Mouse (Mus musculus) common myeloid progenitor, adult 5-6 weeks (primary cell): ENCODE measurements at regions not wholly inside any gene's neighbourhood (a gene's known extent, or its start where the extent isn't known, plus 50 kb on each side); places are given as distances from the start of the nearest gene placed in this dataset.

Source experiments
- ATAC-seq: replicated peaks from 2 replicates; pipeline ENCODE4 v1.8.0; 2016; ENCODE audit warnings: low read depth, mild to moderate bottlenecking, moderate TSS enrichment, inconsistent platforms; ENCODE audit not compliant: poor library complexity, severe bottlenecking

- no peak for ATAC-seq
These were observed 473.0 kb downstream of the Hs3st4 start for GRCm38 (mm10) chr7:124455659-124456058.

GRCm38 (mm10) chr7:124487326-124487725, 504.7 kb downstream of the Hs3st4 start:
- ATAC-seq, result no peak

GRCm38 (mm10) chr7:124491109-124491793, 508.6 kb downstream of the Hs3st4 start:
- no peak for ATAC-seq

- no peak for ATAC-seq
These were observed 509.3 kb downstream of the Hs3st4 start for GRCm38 (mm10) chr7:124491851-124492390.

- ATAC-seq, result no peak
These were observed 518.0 kb downstream of the Hs3st4 start for GRCm38 (mm10) chr7:124500636-124501035.

GRCm38 (mm10) chr7:124502760-124503159, 520.1 kb downstream of the Hs3st4 start:
- no peak for ATAC-seq

- no peak for ATAC-seq
These were observed 566.4 kb downstream of the Hs3st4 start for GRCm38 (mm10) chr7:124549038-124549437.

- no peak for ATAC-seq
These were observed 574.5 kb downstream of the Hs3st4 start for GRCm38 (mm10) chr7:124557213-124557612.

GRCm38 (mm10) chr7:124570804-124571203, 588.1 kb downstream of the Hs3st4 start:
- no peak for ATAC-seq

GRCm38 (mm10) chr7:124573666-124574065, 591.0 kb downstream of the Hs3st4 start:
- ATAC-seq, result no peak

GRCm38 (mm10) chr7:124581342-124581741, 598.7 kb downstream of the Hs3st4 start:
- ATAC-seq, result no peak

GRCm38 (mm10) chr7:124585296-124585695, 602.6 kb downstream of the Hs3st4 start:
- ATAC-seq, result no peak

GRCm38 (mm10) chr7:124591369-124591768, 608.7 kb downstream of the Hs3st4 start:
- ATAC-seq, result no peak

GRCm38 (mm10) chr7:124593462-124593861, 610.8 kb downstream of the Hs3st4 start:
- ATAC-seq, result no peak

GRCm38 (mm10) chr7:124600767-124601166, 618.1 kb downstream of the Hs3st4 start:
- no peak for ATAC-seq

- no peak for ATAC-seq
These were observed 621.9 kb downstream of the Hs3st4 start for GRCm38 (mm10) chr7:124604581-124604980.

GRCm38 (mm10) chr7:124605978-124606377, 623.3 kb downstream of the Hs3st4 start:
- ATAC-seq, result no peak

GRCm38 (mm10) chr7:124607061-124607460, 624.4 kb downstream of the Hs3st4 start:
- no peak for ATAC-seq

- no peak for ATAC-seq
These were observed 627.8 kb downstream of the Hs3st4 start for GRCm38 (mm10) chr7:124610437-124610836.

- ATAC-seq, result no peak
These were observed 664.5 kb downstream of the Hs3st4 start for GRCm38 (mm10) chr7:124647131-124647530.

GRCm38 (mm10) chr7:124667180-124667968, 684.7 kb downstream of the Hs3st4 start:
- no peak for ATAC-seq
